Mouse (Mus musculus) bone marrow, adult 2 months (tissue): ENCODE results near the gene Il27.

Experiments used
- CTCF ChIP-seq: fragments of 200-500 bp; IDR thresholded peaks from 2 replicates; pipeline ENCODE4 v1.5.1; 2011; ENCODE audit warnings: low read length, control low read depth; ENCODE audit not compliant: control insufficient read depth, insufficient read depth
- POLR2A ChIP-seq: fragments of 200-500 bp; IDR thresholded peaks from 2 replicates; pipeline ENCODE4 v1.6.1; 2011; ENCODE audit warnings: low read depth, mild to moderate bottlenecking, control low read depth, low read length, borderline replicate concordance; ENCODE audit not compliant: control insufficient read depth

DNA sequence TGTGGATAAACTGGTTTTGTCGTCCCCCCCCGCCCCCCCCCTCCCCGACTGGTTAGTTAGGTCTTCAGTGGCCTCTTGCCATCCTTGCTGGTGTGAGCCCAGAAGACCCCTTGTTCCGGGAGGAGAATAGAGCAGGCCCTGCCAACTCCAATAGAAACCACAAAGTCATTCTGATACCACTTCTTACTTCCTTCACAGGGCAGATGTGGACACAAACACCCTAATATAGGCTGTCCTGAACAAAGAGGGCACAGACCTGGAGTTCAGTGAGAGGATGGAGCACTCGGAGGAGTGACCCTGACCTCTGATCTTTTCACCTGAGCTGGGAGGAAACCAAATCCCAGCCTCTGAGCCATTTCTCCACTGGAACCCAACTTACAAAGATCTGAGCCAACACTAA lies 7.2 kb upstream of the Il27 start:
- TF ChIP-seq POLR2A, result no peak
- no peak for TF ChIP-seq CTCF
